20 mouse cellular contexts compared by ENCODE assay signal in the genomic region with DNA sequence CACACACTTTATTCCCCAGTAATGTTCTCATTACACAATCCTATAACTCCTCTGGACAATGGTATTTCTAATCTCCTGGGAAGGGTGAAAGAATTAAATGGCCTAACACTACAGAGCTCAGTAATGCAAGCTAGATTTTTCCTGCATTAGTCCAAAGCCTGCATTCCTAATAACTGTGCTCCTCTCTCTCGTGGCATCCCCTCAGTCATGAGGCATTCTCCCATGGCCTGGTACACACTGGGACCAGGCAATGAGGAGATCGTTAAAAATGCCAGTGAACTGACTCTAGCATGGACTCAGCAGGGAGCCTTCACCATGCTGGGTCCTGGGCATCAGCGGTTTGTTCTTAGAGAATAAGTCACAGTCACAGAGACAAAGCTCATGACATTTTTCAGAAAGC.
"Had no signal": no experiment of that assay in that cellular context is flagged by ENCODE, and none has a peak within 500 bp of the region (broad histone marks: within the 10 kb centered on the region; RNA-seq: fewer than 3 reads in every experiment).

No protein-coding gene starts in this region.

- H3K27me3 ChIP-seq: heart, embryonic 12.5 days; hindbrain, embryonic 13.5 days; hindbrain, embryonic 15.5 days; intestine, embryonic 15.5 days; limb, embryonic 12.5 days; liver, embryonic 13.5 days; liver, embryonic 15.5 days had no signal

- DNase-seq: gastrocnemius, postnatal 10 days; gastrocnemius, postnatal 25 days; heart, adult 2 months; heart, postnatal 10 days; heart, postnatal 4 days; kidney, adult 18-20 months; kidney, adult 8-10 months; kidney, postnatal 10 days; kidney, postnatal 25 days; kidney, postnatal 4 days; liver; liver, embryonic 13.5 days had no signal

- ATAC-seq: inflammation-experienced regulatory T-cells, adult 6 months; intestine, embryonic 15.5 days; intestine, postnatal 0 days had no signal
